Mouse (Mus musculus): ENCODE results near the gene Stx8. TPM values are rescaled to one million over a fixed set of nuclear protein-coding genes. Genes with fewer than 3 reads are reported as not detected.
A peak's percentile ranks its signal among the peaks of the same experiment; 100 is the strongest.

The Stx8 gene
- total and polyA plus RNA-seq, 3 experiments: 29.5 to 152 (median 30.9) TPM

DNA sequence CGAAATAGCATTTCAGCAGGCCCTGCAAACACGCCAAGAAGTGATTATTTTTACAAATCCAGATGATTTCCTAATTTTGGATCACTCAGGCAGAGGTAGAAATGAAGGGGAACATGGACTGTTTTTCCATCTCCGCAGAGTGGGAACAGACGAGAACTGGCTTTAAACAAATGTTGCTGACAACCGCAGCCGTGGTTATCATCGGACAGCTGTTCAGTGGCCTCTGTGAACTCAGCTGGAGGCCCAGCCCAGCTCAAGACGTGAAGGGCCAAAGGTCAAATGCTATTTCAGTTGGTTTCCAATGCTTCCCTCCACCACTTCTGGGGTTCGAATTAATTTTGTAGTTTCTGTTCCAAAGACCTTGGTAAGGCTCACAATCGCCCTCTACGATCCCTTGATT, 78.2 kb downstream of the Stx8 start:
- Histone ChIP-seq H3K36me3 (ENCODE audit: control insufficient read depth in 1 of 2, insufficient read depth in 2 of 2, low read length in 2 of 2) (no peaks in the 10 kb centered on the region; a peak in 1 of 4 replicates), H3K79me2 (ENCODE audit: control insufficient read depth, insufficient read depth, low read length, poor library complexity) (no peaks in the 10 kb centered on the region), H3K9me3 (replicated peaks; ENCODE audit: insufficient read depth, low read length) (no peaks in the 10 kb centered on the region), H3K27ac (ENCODE audit: control insufficient read depth, low read depth, low read length) (no peak overlapping the region), H3K27me3 (ENCODE audit: control insufficient read depth in 1 of 2, insufficient read depth in 2 of 2, low read length in 2 of 2) (no peaks in the 10 kb centered on the region), H3K4me3 (ENCODE audit: control insufficient read depth in 1 of 2, insufficient read depth in 1 of 2, low read depth in 2 of 2, low read length in 2 of 2) (no peak overlapping the region), H3K4me1 (ENCODE audit: control insufficient read depth in 1 of 2, insufficient read depth in 2 of 2, low read length in 2 of 2) (no peaks in the 10 kb centered on the region), H3K9ac (ENCODE audit: control insufficient read depth, low read depth, low read length, poor library complexity, severe bottlenecking) (no peak overlapping the region)
- TF ChIP-seq ZKSCAN1 (IDR thresholded peaks at IDR 0.05; ENCODE audit: low read depth, low read length): no peak
- no peak for TF ChIP-seq SMC3 (IDR thresholded peaks at IDR 0.05; ENCODE audit: low read depth, low read length)
- TF ChIP-seq CHD1 (IDR thresholded peaks at IDR 0.05; ENCODE audit: low read depth, low read length): no peak
- no peak for TF ChIP-seq EP300 (IDR thresholded peaks at IDR 0.05; ENCODE audit: low read depth in 1 of 2, low read length in 2 of 2)
- no peak for TF ChIP-seq TAL1 (IDR thresholded peaks at IDR 0.05; ENCODE audit: low read length)
- no peak for DNase-seq (ENCODE audit: low read depth, low spot score)

DNA sequence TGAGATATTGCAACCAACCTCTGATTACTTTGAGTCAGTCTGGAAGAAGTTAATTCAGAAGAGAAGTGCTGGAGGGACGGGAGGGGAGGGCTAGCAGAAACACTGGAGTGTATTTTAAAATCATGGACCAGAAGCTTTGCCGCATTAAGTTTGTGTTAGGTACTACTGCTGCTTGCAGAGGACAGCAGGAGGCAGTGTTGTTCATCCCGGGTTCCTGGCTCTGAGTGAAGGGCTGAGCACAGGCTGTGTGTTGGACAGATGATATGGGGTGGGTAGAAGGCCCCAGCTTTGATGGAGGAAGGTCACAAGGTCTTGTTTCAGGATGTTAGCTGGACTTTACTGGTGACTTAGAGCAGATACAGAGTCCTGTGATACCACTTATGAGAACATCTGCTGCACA, 80.9 kb downstream of the Stx8 start:
- Histone ChIP-seq H3K4me1 (ENCODE audit: control insufficient read depth in 1 of 2, insufficient read depth in 2 of 2, low read length in 2 of 2) (no peaks in the 10 kb centered on the region), H3K36me3 (ENCODE audit: control insufficient read depth in 1 of 2, insufficient read depth in 2 of 2, low read length in 2 of 2) (no peaks in the 10 kb centered on the region; a peak in 1 of 4 replicates), H3K9me3 (replicated peaks; ENCODE audit: insufficient read depth, low read length) (no peaks in the 10 kb centered on the region), H3K4me3 (ENCODE audit: control insufficient read depth in 1 of 2, insufficient read depth in 1 of 2, low read depth in 2 of 2, low read length in 2 of 2) (no peak overlapping the region), H3K9ac (ENCODE audit: control insufficient read depth, low read depth, low read length, poor library complexity, severe bottlenecking) (no peak overlapping the region), H3K27me3 (ENCODE audit: control insufficient read depth in 1 of 2, insufficient read depth in 2 of 2, low read length in 2 of 2) (no peaks in the 10 kb centered on the region), H3K27ac (ENCODE audit: control insufficient read depth, low read depth, low read length) (no peak overlapping the region), H3K79me2 (ENCODE audit: control insufficient read depth, insufficient read depth, low read length, poor library complexity) (no peaks in the 10 kb centered on the region)
- DNase-seq (ENCODE audit: low read depth, low spot score): peak; percentile 20
- TF ChIP-seq SMC3 (IDR thresholded peaks at IDR 0.05; ENCODE audit: low read depth, low read length) (peak; percentile 30; the same call in 1 of the 2 replicates), CTCF (IDR thresholded peaks at IDR 0.05 in 2 of 3, conservative IDR thresholded peaks at IDR 0.05 in 1 of 3; ENCODE audit: control insufficient read depth in 1 of 3, insufficient read depth in 1 of 3, low read depth in 2 of 3, low read length in 3 of 3, poor library complexity in 1 of 3, severe bottlenecking in 1 of 3) (peak; percentile 13 to 44 (median 42); a peak in 4 of 6 replicates), ZNF384 (IDR thresholded peaks at IDR 0.05; ENCODE audit: low read depth, low read length) (no peak), MYB (IDR thresholded peaks at IDR 0.05; ENCODE audit: low read depth, low read length) (no peak)

DNA sequence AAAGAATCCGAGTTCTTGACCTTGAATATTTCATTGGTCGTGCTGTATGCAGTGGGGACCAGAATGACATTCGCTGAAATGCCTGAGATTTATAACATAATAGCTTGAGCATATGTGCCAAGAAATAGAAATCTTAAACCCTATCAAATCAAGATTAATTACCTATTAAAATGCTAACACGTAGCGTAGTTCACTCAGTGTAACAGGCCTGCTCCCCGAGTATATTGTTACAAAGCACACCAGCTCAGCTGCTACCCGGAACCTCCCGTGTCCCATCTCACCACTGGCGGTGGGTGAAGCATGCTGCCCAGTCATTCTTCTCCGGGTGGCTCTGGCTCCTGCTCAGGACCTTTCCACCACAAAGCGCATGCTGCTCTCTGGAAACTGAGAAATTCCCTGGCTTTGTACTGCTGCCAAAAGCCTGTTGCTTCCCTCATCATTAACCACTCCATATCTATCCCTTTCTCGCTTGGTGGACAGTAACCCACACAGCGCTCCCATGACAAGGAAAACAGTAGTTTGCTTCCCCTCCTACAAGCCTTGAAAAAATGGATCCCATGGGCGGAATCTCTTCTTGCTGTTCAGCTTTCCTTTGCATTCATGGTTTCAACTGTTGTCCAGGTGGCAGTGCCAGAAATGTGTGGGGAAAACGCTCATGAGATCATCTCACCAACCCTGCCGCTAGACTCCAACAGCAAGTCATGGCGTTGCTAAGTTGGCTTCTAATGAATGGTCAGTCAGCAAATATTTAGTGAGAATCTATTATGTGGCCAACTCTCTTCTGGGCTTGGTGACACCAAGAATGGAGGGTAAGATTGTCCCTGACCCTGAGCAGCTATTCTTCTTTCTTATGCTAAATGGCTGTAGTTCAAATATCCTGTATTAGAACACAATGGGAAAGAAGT, 83.5 kb downstream of the Stx8 start:
- Histone ChIP-seq H3K9ac (ENCODE audit: control insufficient read depth, low read depth, low read length, poor library complexity, severe bottlenecking) (no peak overlapping the region), H3K27me3 (ENCODE audit: control insufficient read depth in 1 of 2, insufficient read depth in 2 of 2, low read length in 2 of 2) (no peaks in the 10 kb centered on the region), H3K4me1 (ENCODE audit: control insufficient read depth in 1 of 2, insufficient read depth in 2 of 2, low read length in 2 of 2) (no peaks in the 10 kb centered on the region), H3K9me3 (replicated peaks; ENCODE audit: insufficient read depth, low read length) (no peaks in the 10 kb centered on the region), H3K36me3 (ENCODE audit: control insufficient read depth in 1 of 2, insufficient read depth in 2 of 2, low read length in 2 of 2) (no peaks in the 10 kb centered on the region; a peak in 1 of 4 replicates), H3K79me2 (ENCODE audit: control insufficient read depth, insufficient read depth, low read length, poor library complexity) (no peaks in the 10 kb centered on the region), H3K27ac (ENCODE audit: control insufficient read depth, low read depth, low read length) (no peak overlapping the region), H3K4me3 (ENCODE audit: control insufficient read depth in 1 of 2, insufficient read depth in 1 of 2, low read depth in 2 of 2, low read length in 2 of 2) (no peak overlapping the region)
- no peak for TF ChIP-seq UBTF (IDR thresholded peaks at IDR 0.05; ENCODE audit: borderline replicate concordance, insufficient read depth, low read depth, low read length)
- no peak for TF ChIP-seq JUND (IDR thresholded peaks at IDR 0.05; ENCODE audit: low read depth, low read length)
- no peak for TF ChIP-seq CHD1 (IDR thresholded peaks at IDR 0.05; ENCODE audit: low read depth, low read length)
- TF ChIP-seq MAX (IDR thresholded peaks at IDR 0.05; ENCODE audit: low read length): no peak
- TF ChIP-seq EP300 (IDR thresholded peaks at IDR 0.05; ENCODE audit: low read depth in 1 of 2, low read length in 2 of 2): no peak
- no peak for TF ChIP-seq ZMIZ1 (IDR thresholded peaks at IDR 0.05; ENCODE audit: low read depth, low read length)
- DNase-seq (ENCODE audit: low read depth, low spot score): no peak
